Mouse (Mus musculus) kidney, postnatal 36 days (tissue): ENCODE data around the gene Fam104a.

Source experiments
- DNase-seq, 2 experiments: peaks; one replicate each; pipeline ENCODE4 v3.0.0; 2021 to 2022; ENCODE audit warnings: mixed read lengths in 2 of 2

Gene Fam104a

GRCm38 (mm10) chr11:113630642-113631041 lies 53.3 kb downstream of the Fam104a start:
- DNase-seq, result peak in 1 of 2 experiments; percentile 13

GRCm38 (mm10) chr11:113627785-113628184 lies 56.2 kb downstream of the Fam104a start:
- DNase-seq, result peak in 1 of 2 experiments; percentile 48

- DNase-seq, result no peak
Measured at GRCm38 (mm10) chr11:113625437-113625836, 58.5 kb downstream of the Fam104a start.

- no peak for DNase-seq
Measured at GRCm38 (mm10) chr11:113622028-113622427, 61.9 kb downstream of the Fam104a start.

- DNase-seq, result no peak
Measured at GRCm38 (mm10) chr11:113621001-113621400, 63.0 kb downstream of the Fam104a start.

GRCm38 (mm10) chr11:113619420-113620080 lies 64.4 kb downstream of the Fam104a start:
- no peak for DNase-seq

- DNase-seq, result peak; percentile 83 to 93
Measured at GRCm38 (mm10) chr11:113618672-113619419, 65.1 kb downstream of the Fam104a start, which contains the start of gene Sstr2. Sstr2 (plus strand) TSS chr11:113619342.

- DNase-seq, result no peak
Measured at GRCm38 (mm10) chr11:113618303-113618671, 65.7 kb downstream of the Fam104a start.

- peak; percentile 58 to 89 for DNase-seq
Measured at GRCm38 (mm10) chr11:113617132-113617911, 66.6 kb downstream of the Fam104a start.

- DNase-seq, result no peak
Measured at GRCm38 (mm10) chr11:113614476-113614875, 69.5 kb downstream of the Fam104a start.

GRCm38 (mm10) chr11:113611664-113612611 lies 72.0 kb downstream of the Fam104a start:
- peak in 1 of 2 experiments; percentile 70 for DNase-seq
